Mouse (Mus musculus) erythroblast, embryonic 14.5 days (primary cell): ENCODE measurements around the gene Lat2.

Source experiments
- GATA1 ChIP-seq: IDR thresholded peaks from 2 replicates; pipeline ENCODE4 v1.6.1; 2012; ENCODE audit warnings: low read length, inconsistent platforms, mixed read lengths
- TAL1 ChIP-seq: IDR thresholded peaks from 3 replicates; pipeline ENCODE4 v1.6.1; 2012; ENCODE audit warnings: low read length, inconsistent platforms, mixed read lengths

DNA sequence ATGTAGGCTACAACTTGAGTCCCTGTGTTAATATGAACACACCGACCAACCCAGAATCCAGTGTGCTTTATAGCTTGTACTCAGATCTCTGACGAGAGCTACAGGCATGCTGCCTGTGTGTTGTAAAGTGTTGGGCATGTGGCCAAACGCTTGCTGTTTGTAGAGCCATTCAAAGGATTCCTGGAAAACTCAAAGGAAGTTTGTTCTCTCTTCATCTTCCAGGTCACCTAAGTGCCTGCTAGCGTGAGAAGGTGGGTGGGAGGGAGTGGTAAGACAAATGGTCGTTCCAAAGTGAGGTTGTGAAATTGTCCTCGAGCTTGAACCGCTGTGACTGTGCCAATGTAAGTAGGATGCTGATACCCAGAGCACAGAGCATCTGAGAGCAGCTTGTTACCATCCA is 37.2 kb upstream of the Lat2 start:
- TF ChIP-seq GATA1 (no peak), TAL1 (no peak)
